Mouse (Mus musculus): Measurements from ENCODE around the gene Cd2ap.

GRCm38 (mm10) chr17:42908136-42908535 lies 31.7 kb upstream of the Cd2ap start:
- TF ChIP-seq CTCF (IDR thresholded peaks at IDR 0.05; ENCODE audit: low read depth) (no peak), EP300 (IDR thresholded peaks at IDR 0.05; ENCODE audit: low read depth) (no peak)

Data from liver, postnatal 0 days (tissue).